Mouse (Mus musculus) CH12.LX (cell line): ENCODE measurements at regions not wholly inside any gene's neighbourhood (a gene's known extent, or its start where the extent isn't known, plus 50 kb on each side); places are given as distances from the start of the nearest gene placed in this dataset.

Experiments used
- CTCF ChIP-seq, 2 experiments: IDR thresholded peaks in 1 of 2; conservative IDR thresholded peaks in 1 of 2; 2 replicates each; pipeline ENCODE4 v1.5.1; 2011 to 2012; ENCODE audit warnings: low read depth in 2 of 2, low read length in 2 of 2, improper control_type of control experiment in 1 of 2, inconsistent platforms in 1 of 2, mild to moderate bottlenecking in 1 of 2, moderate library complexity in 1 of 2
- E2F4 ChIP-seq: IDR thresholded peaks from 2 replicates; pipeline ENCODE4 v1.6.1; 2011; ENCODE audit warnings: low read depth, low read length, improper control_type of control experiment; ENCODE audit not compliant: insufficient replicate concordance
- EP300 ChIP-seq: IDR thresholded peaks from 2 replicates; pipeline ENCODE4 v1.6.1; 2011; ENCODE audit warnings: low read length, improper control_type of control experiment
- HCFC1 ChIP-seq: IDR thresholded peaks from 2 replicates; pipeline ENCODE4 v1.6.1; 2012; ENCODE audit warnings: low read depth, mild to moderate bottlenecking, inconsistent platforms, low read length, improper control_type of control experiment
- KAT2A ChIP-seq: IDR thresholded peaks from 2 replicates; pipeline ENCODE4 v1.6.1; 2012; ENCODE audit warnings: low read length, improper control_type of control experiment, inconsistent platforms; ENCODE audit not compliant: insufficient replicate concordance
- MAX ChIP-seq: IDR thresholded peaks from 2 replicates; pipeline ENCODE4 v1.6.1; 2011; ENCODE audit warnings: low read length, improper control_type of control experiment
- POLR2A ChIP-seq: IDR thresholded peaks from 2 replicates; pipeline ENCODE4 v1.6.1; 2011; ENCODE audit warnings: low read depth, mild to moderate bottlenecking, improper control_type of control experiment, low read length
- SIN3A ChIP-seq: IDR thresholded peaks from 2 replicates; pipeline ENCODE4 v1.6.1; 2012; ENCODE audit warnings: low read length, improper control_type of control experiment, inconsistent platforms
- UBTF ChIP-seq: IDR thresholded peaks from 2 replicates; pipeline ENCODE4 v1.6.1; 2012; ENCODE audit warnings: low read depth, mild to moderate bottlenecking, inconsistent platforms, low read length, improper control_type of control experiment, moderate library complexity
- USF1 ChIP-seq: IDR thresholded peaks from 2 replicates; pipeline ENCODE4 v1.6.1; 2014; ENCODE audit warnings: low read depth, mild to moderate bottlenecking, inconsistent platforms, low read length, improper control_type of control experiment
- USF2 ChIP-seq: conservative IDR thresholded peaks from 2 replicates; pipeline ENCODE4 v1.6.1; 2011; ENCODE audit warnings: low read depth, low read length, improper control_type of control experiment
- ZC3H11A ChIP-seq: IDR thresholded peaks from 2 replicates; pipeline ENCODE4 v1.6.1; 2012; ENCODE audit warnings: low read depth, mild to moderate bottlenecking, inconsistent platforms, low read length, improper control_type of control experiment

- TF ChIP-seq KAT2A (no peak), HCFC1 (no peak), POLR2A (no peak), CTCF (conservative IDR thresholded peaks at IDR 0.05 in 1 of 2, IDR thresholded peaks at IDR 0.05 in 1 of 2; ENCODE audit: low read depth in 2 of 2, low read length in 2 of 2) (no peak), UBTF (no peak), ZC3H11A (no peak), USF1 (no peak), USF2 (no peak), SIN3A (no peak), E2F4 (no peak), MAX (no peak), EP300 (no peak)
These were observed 81.8 kb upstream of the Mef2a start for GRCm38 (mm10) chr7:67454458-67454857.
